7 mouse cellular contexts compared by ENCODE assay signal in the genomic region with DNA sequence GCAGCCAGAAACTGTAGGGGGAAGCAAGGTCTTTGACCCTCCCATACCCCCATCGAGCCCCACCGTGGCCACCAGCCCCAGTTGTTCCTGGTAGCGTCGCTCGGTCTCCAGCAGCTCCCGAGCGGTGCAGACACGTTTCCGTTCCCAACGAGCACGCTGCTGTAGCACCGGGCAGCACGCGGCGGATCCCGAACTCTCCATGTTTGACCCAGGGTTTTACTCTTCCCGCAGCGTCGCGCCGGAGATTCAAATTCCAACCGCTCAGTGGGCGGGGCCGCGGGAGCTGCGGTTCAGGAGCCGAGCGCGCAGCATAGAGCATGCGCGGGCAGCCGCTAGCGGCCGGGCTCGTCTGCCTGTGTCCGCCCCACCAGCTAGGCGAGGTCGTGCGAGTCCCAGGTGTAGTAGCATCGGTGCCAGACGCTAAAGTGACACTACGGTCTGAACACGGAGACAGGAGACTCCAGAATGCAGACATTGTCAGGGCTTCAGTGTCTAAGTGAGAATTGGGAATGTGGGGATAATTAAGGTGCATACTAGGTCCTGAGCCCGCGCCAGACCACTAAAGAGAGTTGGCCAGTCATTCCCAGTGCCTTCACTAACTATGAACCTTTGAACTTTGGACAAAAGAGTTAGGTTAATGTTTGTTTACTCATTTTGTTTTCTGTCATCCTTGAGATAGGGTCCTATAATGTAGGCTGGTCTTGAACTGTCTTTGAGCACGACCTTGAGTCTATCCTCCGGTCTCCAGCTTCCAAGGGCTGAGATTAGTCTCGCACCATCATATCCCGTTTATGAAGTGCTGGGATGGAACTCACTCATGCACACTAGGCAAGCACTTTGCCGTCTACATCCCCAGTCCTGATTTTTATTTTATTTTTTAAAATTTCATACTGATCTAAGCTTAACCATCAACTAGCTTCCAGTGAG. TPM values are rescaled to one million over a fixed set of nuclear protein-coding genes. Genes with fewer than 3 reads are reported as not detected.
A peak's percentile ranks its signal among the peaks of the same experiment; 100 is the strongest.
DNase-seq lines count a peak whose midpoint lies in the region; ATAC-seq and TF ChIP-seq lines count a peak whose summit lies in the region.

A gene (minus strand): TSS at position 289 of the 927 bp plus-strand sequence.

- 8% methylated on average over 50 of the region's 50 CpGs for whole genome bisulfite sequencing in intestine, embryonic 14.5 days
- WGBS in limb, embryonic 11.5 days, result 8% methylated on average over 50 of the region's 50 CpGs
- WGBS in midbrain, embryonic 12.5 days, result 8% methylated on average over 50 of the region's 50 CpGs

- H3K27me3 ChIP-seq in intestine, embryonic 14.5 days (replicated peaks; ENCODE audit: control insufficient read depth, insufficient read depth, low read length), result no peaks in the 10 kb centered on the region
- H3K27me3 ChIP-seq in limb, embryonic 11.5 days (ENCODE audit: control insufficient read depth, insufficient read depth, low read length), result no peaks in the 10 kb centered on the region
- H3K27me3 ChIP-seq in midbrain, embryonic 12.5 days, result peaks cover 42% of the 10 kb centered on the region

- peak; percentile 87 for ATAC-seq in intestine, embryonic 14.5 days (replicated peaks; ENCODE audit: low FRiP score, low TSS enrichment, low read depth)
- ATAC-seq in limb, embryonic 11.5 days (ENCODE audit: insufficient number of reproducible peaks, low FRiP score, low TSS enrichment, low read depth), result peak; percentile 78
- ATAC-seq in midbrain, embryonic 12.5 days (ENCODE audit: low FRiP score, low read depth), result peak; percentile 83

- peak within 1 kb of the TSS; percentile 72 for H3K4me2 ChIP-seq in intestine, embryonic 14.5 days (ENCODE audit: low read length)
- peak within 1 kb of the TSS; percentile 60 for H3K4me2 ChIP-seq in limb, embryonic 11.5 days (ENCODE audit: low read depth, severe bottlenecking)
- peak within 1 kb of the TSS; percentile 78 for H3K4me2 ChIP-seq in midbrain, embryonic 12.5 days (replicated peaks)

- TF ChIP-seq POLR2A in cortical plate, adult 2 months (IDR thresholded peaks at IDR 0.05; ENCODE audit: extremely low read depth, insufficient read depth, low read length), result 0 out of 2 replicates have a peak, but pooled peaks have one; percentile 49

- no peak within 1 kb of the TSS for H3K27ac ChIP-seq in cortical plate, adult 2 months (ENCODE audit: insufficient read depth, low read length)
- H3K27ac ChIP-seq in intestine, embryonic 14.5 days (ENCODE audit: low read depth), result peak within 1 kb of the TSS; percentile 57
- H3K27ac ChIP-seq in limb, embryonic 11.5 days (replicated peaks; ENCODE audit: low read depth, low read length), result no peak within 1 kb of the TSS
- H3K27ac ChIP-seq in midbrain, embryonic 12.5 days (replicated peaks), result no peak within 1 kb of the TSS; the same call in 1 of the 2 replicates

- peaks cover 18% of the 10 kb centered on the region for H3K36me3 ChIP-seq in intestine, embryonic 14.5 days (ENCODE audit: control insufficient read depth, insufficient read depth, low read length)
- peaks cover 7% of the 10 kb centered on the region; the same call in 1 of the 2 replicates for H3K36me3 ChIP-seq in limb, embryonic 11.5 days (ENCODE audit: control insufficient read depth, insufficient read depth, low read length)
- 0 out of 2 replicates have a peak, but pooled peaks cover 2% of the 10 kb centered on the region for H3K36me3 ChIP-seq in midbrain, embryonic 12.5 days

- H3K4me1 ChIP-seq in cortical plate, adult 2 months (ENCODE audit: control insufficient read depth, insufficient read depth, low read length), result no peaks in the 10 kb centered on the region
- peaks cover 20% of the 10 kb centered on the region for H3K4me1 ChIP-seq in intestine, embryonic 14.5 days (replicated peaks; ENCODE audit: control insufficient read depth, insufficient read depth, low read length)
- peaks cover 10% of the 10 kb centered on the region for H3K4me1 ChIP-seq in limb, embryonic 11.5 days (ENCODE audit: control insufficient read depth, insufficient read depth, low read length)
- H3K4me1 ChIP-seq in midbrain, embryonic 12.5 days, result peaks cover 32% of the 10 kb centered on the region

- H3K4me3 ChIP-seq in cortical plate, adult 2 months (ENCODE audit: insufficient read depth, low read length), result peak within 1 kb of the TSS; percentile 42
- peak within 1 kb of the TSS; percentile 71 for H3K4me3 ChIP-seq in intestine, embryonic 14.5 days (ENCODE audit: low read depth, low read length)
- peak within 1 kb of the TSS; percentile 51 for H3K4me3 ChIP-seq in limb, embryonic 11.5 days (ENCODE audit: low read depth, low read length)
- H3K4me3 ChIP-seq in midbrain, embryonic 12.5 days, result peak within 1 kb of the TSS; percentile 57

- TF ChIP-seq CTCF in cortical plate, adult 2 months (IDR thresholded peaks at IDR 0.05; ENCODE audit: extremely low read depth, insufficient read depth, low read length), result no peak

- H3K9ac ChIP-seq in intestine, embryonic 14.5 days (ENCODE audit: low read length), result peak within 1 kb of the TSS; percentile 77
- H3K9ac ChIP-seq in limb, embryonic 11.5 days (ENCODE audit: low read length), result peak within 1 kb of the TSS; percentile 70
- peak within 1 kb of the TSS; percentile 59 for H3K9ac ChIP-seq in midbrain, embryonic 12.5 days (replicated peaks)

- DNase-seq in adrenal gland, adult 8-10 months, result peak; percentile 72
- peak; percentile 76 for DNase-seq in gastrocnemius, postnatal 25 days
- peak; percentile 87 for DNase-seq in intestine, embryonic 14.5 days (ENCODE audit: low spot score)
- DNase-seq in limb, embryonic 11.5 days (ENCODE audit: low spot score), result peak; percentile 90
- peak; percentile 46 to 65 for DNase-seq in spleen, adult 18-20 months

- H3K9me3 ChIP-seq in intestine, embryonic 14.5 days (ENCODE audit: control insufficient read depth, low read length), result no peaks in the 10 kb centered on the region
- H3K9me3 ChIP-seq in limb, embryonic 11.5 days (ENCODE audit: control insufficient read depth, low read length), result no peaks in the 10 kb centered on the region
- H3K9me3 ChIP-seq in midbrain, embryonic 12.5 days, result no peaks in the 10 kb centered on the region

RNA-seq across cellular contexts. Expression of the gene that starts here (rescaled TPM):
- total RNA-seq in adrenal gland, adult 8-10 months (2022), result 1 to 10 TPM in 2 of 4 experiments, under 1 TPM in 2; 0.73 to 2.0 (median 1.2) TPM
- polyA plus RNA-seq in cortical plate, adult 2 months (2012; rRNA removed), result 0.55 and 2.7 TPM in 2 replicates
- under 1 TPM in 1 of 2 experiments, not detected in 1; 0.69 TPM for total RNA-seq in gastrocnemius, postnatal 25 days (2021)
- polyA plus RNA-seq in intestine, embryonic 14.5 days (2014; fragmentation: Nextera tagmentation; extraction: Ambion mirVana), result 42.5 and 47.6 TPM in 2 replicates
- 45.6 and 48.2 TPM in 2 replicates for polyA plus RNA-seq in limb, embryonic 11.5 days (2014; fragmentation: Nextera tagmentation; extraction: Ambion mirVana)
- 33.1 TPM in 2 replicates for polyA plus RNA-seq in midbrain, embryonic 12.5 days (2016; fragmentation: Nextera tagmentation; extraction: Ambion mirVana)

Comparison
In these comparisons a context has a peak if more than half of its experiments do, and no peak if none do; other contexts are left out.
1. Peak in DNase-seq in gastrocnemius, postnatal 25 days; RNA of the gene not detected or under 1 TPM.